Mouse (Mus musculus): Measurements from ENCODE around the gene Pip4k2b. TPM values are rescaled to one million over a fixed set of nuclear protein-coding genes. Genes with fewer than 3 reads are reported as not detected.
"Not testable (repeated sequence)": the region's sequence is repeated elsewhere in the genome, so short reads cannot be mapped to it uniquely, and the experiment has no call there.

The Pip4k2b gene
- polyA plus RNA-seq (2015; fragmentation: Nextera tagmentation; extraction: Ambion mirVana) = 3.8 and 5.0 TPM in 2 replicates

DNA sequence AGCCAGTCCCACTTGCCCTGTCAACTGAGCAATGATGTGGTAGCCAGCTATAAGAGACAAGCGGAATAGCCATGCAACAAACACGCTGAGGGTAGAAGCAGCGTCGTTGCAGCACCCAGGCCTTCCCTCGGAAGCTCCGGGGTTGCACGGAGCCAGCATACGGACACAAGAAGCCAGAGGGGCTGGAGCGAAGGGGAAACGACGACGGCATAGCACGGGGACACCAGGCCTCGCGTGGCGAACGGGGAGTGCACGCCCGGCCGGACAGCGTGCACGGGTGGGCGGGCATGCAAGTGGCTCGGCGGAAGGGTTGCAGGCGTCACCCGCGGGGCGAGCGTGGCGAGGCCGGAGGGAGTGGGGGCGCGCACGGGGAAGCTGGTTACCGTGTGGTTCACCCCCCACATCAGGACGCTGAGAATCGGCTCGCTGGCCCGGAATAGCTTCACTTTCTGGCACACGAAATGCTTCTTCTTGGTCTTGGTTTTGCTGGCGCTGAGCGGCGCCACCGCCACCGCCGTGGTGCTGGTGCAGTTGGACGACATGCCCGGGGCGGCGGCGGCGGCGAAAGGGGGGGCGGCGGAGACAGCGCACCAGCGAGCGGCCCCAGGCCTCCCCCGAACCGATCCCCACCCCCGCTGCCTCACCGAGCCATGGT lies at the start of gene Pip4k2b:
Gene Pip4k2b, minus strand, starts transcription at position 642 of the 655 bp plus-strand sequence.
- peak within 1 kb of the TSS; percentile 99 for H3K27ac ChIP-seq (replicated peaks)
- WGBS = 1% methylated on average over 55 of the region's 63 CpGs

DNA sequence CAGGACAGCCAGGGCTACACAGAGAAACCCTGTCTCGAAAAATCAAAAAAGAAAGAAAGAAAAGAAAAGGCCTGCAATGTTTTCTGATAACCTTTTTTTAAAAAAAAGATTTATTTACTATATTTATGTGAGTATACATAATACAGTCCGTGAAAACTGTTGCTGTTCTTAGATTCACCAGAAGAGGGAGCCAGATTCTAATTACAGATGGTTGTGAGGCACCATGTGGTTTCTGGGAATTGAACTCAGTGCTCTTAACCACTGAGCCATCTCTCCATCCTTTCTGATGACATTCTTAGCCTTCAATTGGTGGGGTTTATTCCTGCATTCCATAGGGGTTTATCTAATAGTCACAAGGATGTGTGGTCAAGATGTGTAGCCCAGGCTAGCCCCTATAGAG lies 48.7 kb upstream of the Pip4k2b start:
- no peaks in the 10 kb centered on the region for H3K27me3 ChIP-seq (replicated peaks)
- H3K9me3 ChIP-seq (replicated peaks) = no peaks in the 10 kb centered on the region
- no peak overlapping the region for H3K27ac ChIP-seq (replicated peaks)
- no peak overlapping the region for H3K4me2 ChIP-seq
- no peaks in the 10 kb centered on the region for H3K36me3 ChIP-seq
- H3K9ac ChIP-seq (replicated peaks) = no peak overlapping the region
- 2% methylated on average over 2 of the region's 2 CpGs for WGBS
- peaks cover 6% of the 10 kb centered on the region for H3K4me1 ChIP-seq
- H3K4me3 ChIP-seq (replicated peaks) = no peak overlapping the region
- no peak for ATAC-seq (ENCODE audit: low FRiP score)

More for the DNA sequence above, at the start of gene Pip4k2b:
- peaks cover 29% of the 10 kb centered on the region for H3K36me3 ChIP-seq
- peak within 1 kb of the TSS; percentile 80 for H3K9ac ChIP-seq (replicated peaks)
- ATAC-seq (ENCODE audit: low FRiP score) = peak; percentile 39
- H3K4me1 ChIP-seq = peaks cover 37% of the 10 kb centered on the region
- H3K27me3 ChIP-seq (replicated peaks) = no peaks in the 10 kb centered on the region
- peak within 1 kb of the TSS; percentile 73 for H3K4me2 ChIP-seq
- no peaks in the 10 kb centered on the region for H3K9me3 ChIP-seq (replicated peaks)
- peak within 1 kb of the TSS; percentile 74 for H3K4me3 ChIP-seq (replicated peaks)

DNA sequence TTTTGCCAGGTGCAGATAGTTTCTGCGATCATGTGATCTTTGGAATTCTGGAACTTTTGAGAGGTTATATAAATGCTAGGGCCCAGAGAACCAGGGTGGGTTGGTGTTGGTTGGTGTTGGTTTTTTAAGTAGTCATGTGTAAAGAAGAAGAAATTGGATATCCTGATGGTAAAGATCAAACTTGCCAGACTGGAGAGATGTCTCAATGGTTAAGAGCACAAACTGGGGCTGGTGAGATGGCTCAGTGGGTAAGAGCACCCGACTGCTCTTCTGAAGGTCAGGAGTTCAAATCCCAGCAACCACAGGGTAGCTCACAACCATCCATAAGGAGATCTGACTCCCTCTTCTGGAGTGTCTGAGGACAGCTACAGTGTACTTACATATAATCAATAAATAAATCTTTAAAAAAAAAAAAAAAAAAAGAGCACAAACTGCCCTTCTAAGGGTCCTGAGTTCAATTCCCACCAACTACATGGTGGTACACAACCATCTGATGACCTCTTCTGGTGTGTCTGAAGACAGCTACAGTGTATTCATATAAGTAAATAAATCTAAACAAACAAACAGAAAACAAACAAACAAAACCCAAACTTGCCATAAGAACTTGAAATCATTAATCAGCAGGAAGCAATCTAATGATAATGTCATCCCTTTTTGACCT lies 46.4 kb upstream of the Pip4k2b start:
- H3K27me3 ChIP-seq (replicated peaks); H3K36me3 ChIP-seq; H3K27ac ChIP-seq (replicated peaks); H3K9me3 ChIP-seq (replicated peaks); H3K4me1 ChIP-seq; ATAC-seq (ENCODE audit: low FRiP score); H3K9ac ChIP-seq (replicated peaks); H3K4me2 ChIP-seq; H3K4me3 ChIP-seq (replicated peaks): not testable (repeated sequence)
- WGBS = 83% methylated on average over 2 of the region's 2 CpGs

DNA sequence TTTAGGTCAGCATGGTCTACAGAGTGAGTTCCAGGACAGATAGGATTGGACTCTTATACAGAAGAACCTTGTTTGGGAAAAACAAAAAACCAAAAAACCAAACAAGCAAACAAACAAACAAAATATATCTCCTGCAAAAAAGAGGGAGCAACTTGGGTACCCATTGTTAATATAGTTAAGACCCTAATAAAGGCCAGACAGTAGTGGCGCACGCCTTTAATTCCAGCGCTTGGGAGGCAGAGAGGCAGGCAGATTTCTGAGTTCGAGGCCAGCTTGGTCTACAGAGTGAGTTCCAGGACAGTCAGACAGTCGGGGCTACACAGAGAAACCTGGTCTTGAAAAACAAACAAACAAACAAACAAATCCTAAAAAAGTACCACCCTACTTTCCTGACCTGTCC lies 45.2 kb upstream of the Pip4k2b start:
- H3K27ac ChIP-seq (replicated peaks) = no peak overlapping the region
- H3K4me3 ChIP-seq (replicated peaks) = no peak overlapping the region
- 87% methylated on average over 5 of the region's 5 CpGs for WGBS
- no peak overlapping the region for H3K9ac ChIP-seq (replicated peaks)
- no peaks in the 10 kb centered on the region for H3K27me3 ChIP-seq (replicated peaks)
- no peak for ATAC-seq (ENCODE audit: low FRiP score)
- no peaks in the 10 kb centered on the region for H3K4me1 ChIP-seq
- no peaks in the 10 kb centered on the region for H3K36me3 ChIP-seq
- no peaks in the 10 kb centered on the region for H3K9me3 ChIP-seq (replicated peaks)
- no peak overlapping the region for H3K4me2 ChIP-seq

DNA sequence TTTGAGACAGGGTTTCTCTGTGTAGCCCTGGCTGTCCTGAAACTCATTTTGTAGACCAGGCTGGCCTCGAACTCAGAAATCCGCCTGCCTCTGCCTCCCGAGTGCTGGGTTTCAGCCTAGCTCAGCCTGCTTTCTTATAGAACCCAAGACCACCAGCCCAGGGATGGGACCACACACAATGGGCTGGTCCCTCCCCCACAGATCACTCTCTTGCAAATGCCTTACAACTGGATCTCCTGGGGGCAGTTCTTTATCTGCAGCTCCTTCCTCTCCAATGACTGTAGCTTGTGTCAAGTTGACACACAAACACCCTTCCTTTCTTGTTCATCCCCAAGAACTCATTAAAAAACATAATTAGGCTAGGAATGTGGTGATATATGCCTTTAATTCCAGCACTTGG lies 43.5 kb upstream of the Pip4k2b start:
- 94% methylated on average over 3 of the region's 3 CpGs for WGBS
- no peaks in the 10 kb centered on the region for H3K27me3 ChIP-seq (replicated peaks)
- H3K36me3 ChIP-seq = no peaks in the 10 kb centered on the region
- H3K4me1 ChIP-seq = peaks cover 5% of the 10 kb centered on the region
- ATAC-seq (ENCODE audit: low FRiP score) = no peak
- no peak overlapping the region for H3K9ac ChIP-seq (replicated peaks)
- no peak overlapping the region for H3K4me2 ChIP-seq
- H3K4me3 ChIP-seq (replicated peaks) = no peak overlapping the region
- no peaks in the 10 kb centered on the region for H3K9me3 ChIP-seq (replicated peaks)
- H3K27ac ChIP-seq (replicated peaks) = no peak overlapping the region

DNA sequence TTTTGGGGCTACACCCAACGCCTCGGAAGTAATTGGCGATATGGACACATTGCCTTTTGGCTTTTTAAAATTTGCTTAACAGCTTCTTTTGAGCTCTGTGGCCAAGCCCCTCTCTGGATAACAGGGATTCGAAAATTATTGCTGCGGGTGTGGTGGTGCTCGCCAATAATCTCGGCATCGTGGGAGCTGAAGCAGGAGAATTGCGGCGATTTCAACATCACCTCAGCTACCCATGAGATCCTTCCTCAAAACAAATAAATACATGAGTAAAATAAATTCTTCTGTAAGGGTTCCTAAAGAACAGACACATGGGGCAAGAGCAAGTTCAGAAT lies 38.0 kb upstream of the Pip4k2b start:
- peaks cover 32% of the 10 kb centered on the region for H3K4me1 ChIP-seq
- H3K36me3 ChIP-seq = peaks cover 31% of the 10 kb centered on the region
- no peaks in the 10 kb centered on the region for H3K9me3 ChIP-seq (replicated peaks)
- peak overlapping the region; percentile 96 for H3K4me3 ChIP-seq (replicated peaks)
- under 1% methylated on average over 10 of the region's 10 CpGs for WGBS
- H3K27me3 ChIP-seq (replicated peaks) = no peaks in the 10 kb centered on the region
- peak; percentile 55; the same call in 1 of the 2 replicates for ATAC-seq (ENCODE audit: low FRiP score)
- peak overlapping the region; percentile 96 for H3K27ac ChIP-seq (replicated peaks)
- H3K9ac ChIP-seq (replicated peaks) = peak overlapping the region; percentile 98
- peak overlapping the region; percentile 71 for H3K4me2 ChIP-seq

DNA sequence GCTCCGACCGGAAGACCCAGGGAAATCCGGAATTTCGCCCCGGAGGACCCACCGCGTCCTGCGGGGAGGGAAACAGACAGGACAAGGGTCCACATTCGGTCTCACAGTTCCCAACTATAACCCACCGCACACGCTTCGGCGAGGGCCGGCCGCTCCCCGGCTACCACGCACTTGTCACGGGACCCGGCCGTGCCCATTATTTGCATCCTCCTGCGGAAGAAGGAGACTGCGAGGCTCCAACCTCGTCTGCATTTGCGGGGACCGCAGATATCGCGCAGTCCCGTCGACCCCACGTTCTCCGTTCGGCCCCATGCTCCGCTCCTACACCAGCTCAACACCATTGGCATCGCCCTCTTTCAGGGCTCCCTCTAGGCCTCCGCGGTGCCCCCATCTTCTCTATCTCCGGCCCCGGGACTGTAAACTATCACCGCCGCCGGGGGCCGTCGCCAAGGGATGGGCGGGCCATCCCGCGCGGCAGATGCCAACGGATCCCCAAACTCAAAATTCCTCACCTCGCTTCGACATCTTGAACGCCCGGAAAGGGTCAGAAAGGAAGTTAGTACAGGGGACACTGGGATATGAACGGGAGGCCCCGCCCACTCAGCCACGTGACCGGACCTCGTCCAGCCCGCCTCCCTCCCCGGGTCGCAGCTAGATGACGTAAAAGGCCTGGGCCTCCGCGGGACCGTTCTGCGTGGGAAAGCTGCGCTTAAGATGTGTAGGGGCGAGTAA lies 37.5 kb upstream of the Pip4k2b start, which contains the start of gene Rpl23:
Gene Rpl23, minus strand, starts transcription at position 606 of the 732 bp plus-strand sequence.
- H3K27me3 ChIP-seq (replicated peaks) = no peaks in the 10 kb centered on the region
- peaks cover 32% of the 10 kb centered on the region for H3K4me1 ChIP-seq
- no peaks in the 10 kb centered on the region for H3K9me3 ChIP-seq (replicated peaks)
- H3K27ac ChIP-seq (replicated peaks) = peak within 1 kb of the TSS; percentile 96
- peak within 1 kb of the TSS; percentile 71 for H3K4me2 ChIP-seq
- peak; percentile 97 for ATAC-seq (ENCODE audit: low FRiP score)
- peaks cover 37% of the 10 kb centered on the region for H3K36me3 ChIP-seq
- H3K4me3 ChIP-seq (replicated peaks) = peak within 1 kb of the TSS; percentile 96
- WGBS = under 1% methylated on average over 67 of the region's 67 CpGs
- H3K9ac ChIP-seq (replicated peaks) = peak within 1 kb of the TSS; percentile 98

DNA sequence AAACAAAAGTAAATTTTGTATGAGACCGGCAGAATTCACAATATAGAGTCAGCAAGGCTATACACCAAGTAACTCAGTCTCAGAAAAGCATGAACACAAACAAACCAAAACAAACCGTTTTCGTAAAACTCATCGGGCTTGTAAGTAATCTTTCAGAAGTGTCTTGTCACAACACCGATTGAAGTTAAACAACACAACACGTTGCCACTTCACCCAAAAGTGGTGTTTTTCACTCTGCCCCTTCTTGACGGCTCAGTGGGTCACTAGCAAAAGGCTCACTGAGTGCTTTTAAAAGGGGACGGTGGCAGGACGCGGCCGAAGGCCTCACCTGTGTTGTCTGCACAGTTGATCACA lies 37.0 kb upstream of the Pip4k2b start:
- WGBS = 3% methylated on average over 11 of the region's 11 CpGs
- peak overlapping the region; percentile 98 for H3K9ac ChIP-seq (replicated peaks)
- ATAC-seq (ENCODE audit: low FRiP score) = no peak
- no peaks in the 10 kb centered on the region for H3K27me3 ChIP-seq (replicated peaks)
- peaks cover 32% of the 10 kb centered on the region for H3K4me1 ChIP-seq
- H3K4me2 ChIP-seq = peak overlapping the region; percentile 71
- peak overlapping the region; percentile 96 for H3K27ac ChIP-seq (replicated peaks)
- H3K36me3 ChIP-seq = peaks cover 42% of the 10 kb centered on the region
- H3K4me3 ChIP-seq (replicated peaks) = peak overlapping the region; percentile 96
- H3K9me3 ChIP-seq (replicated peaks) = no peaks in the 10 kb centered on the region

DNA sequence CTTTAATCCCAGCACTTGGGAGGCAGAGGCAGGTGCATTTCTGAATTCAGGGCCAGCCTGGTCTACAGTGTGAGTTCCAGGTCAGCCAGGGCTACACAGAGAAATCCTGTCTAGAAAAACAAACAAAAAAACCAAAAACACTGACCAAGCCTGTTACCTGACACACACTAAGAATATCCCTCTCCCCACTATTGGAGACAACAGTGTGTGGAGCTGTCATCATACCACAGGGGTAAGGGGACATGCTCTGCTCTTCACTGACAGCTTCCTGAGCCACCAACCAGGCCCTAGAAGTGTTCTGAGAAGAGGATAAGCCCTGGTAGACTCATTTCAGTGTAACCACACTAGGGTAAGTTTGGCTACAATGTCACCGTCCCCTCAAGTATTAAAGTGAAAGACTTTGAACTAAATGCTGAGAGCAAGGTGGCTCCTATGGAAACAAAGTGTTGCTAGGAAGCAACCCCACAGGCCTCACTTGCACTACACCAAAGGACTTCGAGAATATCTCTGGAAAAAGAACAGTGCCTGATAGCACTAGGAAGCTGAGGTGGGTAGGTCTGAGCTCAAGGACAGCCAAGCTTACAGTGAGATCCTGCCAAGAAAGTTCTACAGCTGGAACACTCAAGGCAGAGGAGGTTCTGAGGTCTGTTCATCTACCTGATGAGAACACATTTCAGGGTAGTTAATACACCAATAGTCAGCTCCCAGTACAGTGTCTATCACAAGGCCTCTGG lies 35.6 kb upstream of the Pip4k2b start:
- 80% methylated on average over 2 of the region's 2 CpGs for WGBS
- H3K27me3 ChIP-seq (replicated peaks) = no peaks in the 10 kb centered on the region
- no peaks in the 10 kb centered on the region for H3K9me3 ChIP-seq (replicated peaks)
- peak overlapping the region; percentile 96 for H3K4me3 ChIP-seq (replicated peaks)
- H3K4me2 ChIP-seq = peak overlapping the region; percentile 71
- H3K27ac ChIP-seq (replicated peaks) = no peak overlapping the region
- no peak for ATAC-seq (ENCODE audit: low FRiP score)
- peak overlapping the region; percentile 98; the same call in 1 of the 2 replicates for H3K9ac ChIP-seq (replicated peaks)
- H3K36me3 ChIP-seq = peaks cover 50% of the 10 kb centered on the region
- H3K4me1 ChIP-seq = peaks cover 32% of the 10 kb centered on the region

DNA sequence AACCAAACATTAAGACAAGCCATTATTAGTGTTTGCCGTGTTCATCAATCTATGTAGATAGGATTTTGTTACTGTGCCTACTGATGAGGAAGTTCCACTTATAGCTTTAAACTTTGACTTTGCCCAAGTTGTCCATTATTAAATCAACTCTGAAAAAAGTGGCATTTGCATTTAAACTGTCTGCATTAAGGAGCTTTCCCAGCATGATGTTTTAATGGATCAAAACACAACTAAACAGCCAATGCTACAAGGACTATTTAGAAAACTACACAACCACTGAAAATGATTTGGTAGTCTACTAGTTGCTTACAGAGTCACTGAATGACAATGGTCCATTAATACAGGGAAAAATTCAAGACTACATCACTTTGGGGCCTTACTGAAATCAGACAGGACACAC lies 34.4 kb upstream of the Pip4k2b start:
- Histone ChIP-seq H3K4me2 (no peak overlapping the region), H3K27me3 (replicated peaks) (no peaks in the 10 kb centered on the region), H3K36me3 (peaks cover 50% of the 10 kb centered on the region), H3K27ac (replicated peaks) (no peak overlapping the region), H3K9ac (replicated peaks) (no peak overlapping the region), H3K9me3 (replicated peaks) (no peaks in the 10 kb centered on the region), H3K4me1 (peaks cover 32% of the 10 kb centered on the region), H3K4me3 (replicated peaks) (no peak overlapping the region)
- ATAC-seq (ENCODE audit: low FRiP score) = no peak
- WGBS = 91% methylated on average over 1 of the region's 1 CpGs

DNA sequence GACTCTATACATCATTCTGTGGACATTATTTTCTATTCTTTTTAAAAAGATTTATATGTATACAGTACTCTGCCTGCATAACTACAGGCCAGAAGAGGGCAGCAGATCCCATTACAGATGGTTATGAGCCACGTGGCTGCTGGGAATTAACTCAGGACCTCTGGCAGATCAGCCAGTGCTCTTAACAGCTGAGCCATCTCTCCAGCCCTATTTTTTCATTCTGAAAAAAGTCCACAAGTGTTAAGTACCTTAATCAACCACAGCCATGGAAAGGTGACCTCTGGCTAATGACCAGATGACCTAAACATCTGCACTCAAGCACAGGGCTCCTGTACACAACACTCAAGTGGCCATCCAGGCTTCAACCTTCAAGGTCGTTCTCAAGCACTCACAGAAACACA lies 32.6 kb upstream of the Pip4k2b start:
- ATAC-seq (ENCODE audit: low FRiP score) = no peak
- peaks cover 24% of the 10 kb centered on the region for H3K4me1 ChIP-seq
- H3K4me2 ChIP-seq = no peak overlapping the region
- H3K9me3 ChIP-seq (replicated peaks) = no peaks in the 10 kb centered on the region
- H3K36me3 ChIP-seq = peaks cover 50% of the 10 kb centered on the region
- no peak overlapping the region for H3K27ac ChIP-seq (replicated peaks)
- 47% methylated on average over 2 of the region's 2 CpGs for WGBS
- no peak overlapping the region for H3K4me3 ChIP-seq (replicated peaks)
- no peak overlapping the region for H3K9ac ChIP-seq (replicated peaks)
- H3K27me3 ChIP-seq (replicated peaks) = no peaks in the 10 kb centered on the region

Measured in neural tube, embryonic 15.5 days (tissue).